Mouse (Mus musculus) ovary, adult 18-20 months (tissue): ENCODE measurements around the gene Sec31a.

Source experiments
- DNase-seq: peaks from one replicate; pipeline ENCODE4 v3.0.0; 2022; ENCODE audit warnings: low spot score, mixed read lengths

The Sec31a gene

DNA sequence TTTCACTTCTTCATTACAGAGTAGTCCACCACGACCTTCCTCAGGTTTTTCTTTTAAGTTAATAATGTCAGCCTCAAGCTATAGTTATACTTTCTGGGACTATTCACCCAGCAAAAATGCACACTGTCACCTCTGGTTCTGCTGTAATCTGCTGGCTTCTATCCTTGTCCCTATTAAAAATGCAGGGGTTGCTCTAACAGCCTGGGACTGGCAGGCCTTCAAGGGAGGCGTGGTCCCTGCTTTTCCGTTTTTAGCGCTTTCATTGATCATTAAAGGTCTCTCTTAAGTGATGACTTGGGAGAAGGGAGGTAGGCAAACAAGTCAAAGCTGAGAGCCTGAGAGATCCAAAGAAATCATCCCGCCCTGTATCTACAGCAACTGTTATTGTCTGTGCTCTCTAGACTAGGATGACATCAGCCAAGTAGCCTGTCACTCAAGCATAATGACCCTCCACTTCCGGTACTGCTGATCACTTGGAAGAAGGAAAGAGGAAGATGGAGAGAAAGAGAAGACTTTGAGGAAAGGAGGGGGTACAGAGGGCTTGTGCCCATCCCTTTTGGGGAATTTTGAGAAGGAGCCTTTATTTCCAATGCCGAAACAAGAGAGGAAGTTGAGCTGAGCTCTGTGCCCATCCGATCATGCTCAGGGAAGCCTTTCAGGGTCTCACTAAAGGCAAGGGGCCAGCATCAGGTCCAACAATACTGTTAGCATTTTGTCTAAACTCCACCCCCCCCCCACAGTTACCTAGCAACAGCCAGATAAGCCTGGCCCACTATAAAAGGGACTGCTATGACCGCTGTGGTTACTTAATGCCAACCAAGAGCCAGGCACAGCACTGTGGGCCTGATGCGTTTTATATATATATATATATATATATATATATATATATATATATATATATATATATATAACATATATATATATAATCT, 66.5 kb downstream of the Sec31a start:
- DNase-seq, result no peak

DNA sequence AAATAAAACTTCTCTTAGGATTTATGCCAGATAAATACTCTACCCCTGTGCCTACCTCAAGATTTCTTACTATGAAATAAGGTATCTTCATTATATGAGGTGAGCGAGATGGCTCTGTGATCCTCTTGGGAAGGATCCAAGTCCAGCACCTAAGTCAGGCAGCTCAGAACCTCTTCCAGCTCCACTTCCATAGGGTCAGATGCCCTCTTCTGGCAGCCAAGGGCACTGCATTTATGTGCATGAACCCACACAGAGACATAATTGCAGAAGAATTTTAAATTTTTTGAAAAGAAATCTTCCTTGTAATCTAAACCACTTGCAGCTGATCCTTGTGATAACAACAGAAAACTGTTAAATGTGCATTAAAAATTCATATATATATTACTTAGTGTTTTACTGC, 70.9 kb downstream of the Sec31a start:
- no peak for DNase-seq

DNA sequence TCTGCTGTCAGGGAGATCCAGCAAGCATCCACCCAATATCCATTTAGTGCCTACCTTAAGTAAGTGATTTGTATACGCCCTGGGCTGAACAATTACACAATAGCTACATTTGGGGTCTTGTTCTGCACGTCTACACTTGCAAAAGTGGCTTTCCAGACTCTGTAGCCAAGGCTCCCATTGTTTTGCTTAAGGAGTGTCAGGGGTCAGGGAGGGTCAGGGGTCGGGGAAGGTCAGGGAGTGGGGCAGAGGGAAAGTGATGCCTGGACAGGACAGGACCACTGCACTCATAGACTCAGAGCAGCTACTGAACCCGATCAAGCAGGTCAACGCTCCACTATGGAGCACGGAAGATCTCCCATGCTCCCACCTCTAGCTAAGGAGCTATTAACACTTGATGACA, 72.9 kb downstream of the Sec31a start:
- DNase-seq, result no peak

GRCm38 (mm10) chr5:100342422-100342821, 73.6 kb downstream of the Sec31a start:
- DNase-seq, result no peak

- DNase-seq, result no peak
Observed at GRCm38 (mm10) chr5:100341042-100341441, 75.0 kb downstream of the Sec31a start.

- DNase-seq, result no peak
Observed at GRCm38 (mm10) chr5:100337852-100338251, 78.2 kb downstream of the Sec31a start.

DNA sequence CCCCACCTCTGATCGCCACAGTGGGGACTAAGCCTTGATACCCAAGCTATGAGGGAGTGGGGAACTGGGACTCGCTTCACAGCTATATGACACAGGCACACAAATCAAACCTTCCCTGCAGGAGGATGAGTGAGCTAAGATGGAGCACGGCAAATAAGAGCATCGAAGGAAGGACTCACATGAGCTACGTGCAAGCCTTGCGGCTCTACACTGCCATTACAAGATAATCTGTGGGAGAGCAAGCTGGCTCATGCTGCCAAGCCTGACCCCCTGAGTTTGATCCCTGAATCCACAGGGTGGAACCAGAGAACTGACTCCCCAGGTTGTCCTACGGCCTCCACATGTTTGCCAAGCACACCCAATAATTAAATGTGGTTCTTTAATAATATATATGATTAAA, 79.2 kb downstream of the Sec31a start:
- no peak for DNase-seq

DNA sequence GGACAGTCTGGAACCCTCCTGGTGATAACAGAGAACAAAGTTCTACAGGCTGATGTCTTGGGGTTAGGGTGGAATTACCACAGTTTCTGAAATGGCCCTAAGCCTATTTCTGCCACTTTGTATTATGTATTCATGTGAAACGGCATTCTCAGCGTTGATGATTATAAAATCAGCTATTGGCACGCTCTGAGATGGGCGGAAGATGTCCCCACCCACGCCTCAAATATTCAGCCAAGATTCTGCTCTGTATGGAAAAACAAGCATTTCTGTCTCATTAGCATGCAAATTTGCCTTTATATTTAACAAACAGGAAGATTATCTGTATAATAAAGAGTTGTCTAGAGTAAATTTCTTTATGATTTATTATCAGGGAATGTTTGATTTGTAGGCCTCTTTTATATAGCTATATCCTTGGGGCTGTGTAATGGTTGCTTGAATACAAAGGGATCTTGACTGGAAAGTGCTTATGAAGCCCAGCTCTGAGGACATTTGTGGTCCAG, 80.4 kb downstream of the Sec31a start:
- DNase-seq, result no peak

DNA sequence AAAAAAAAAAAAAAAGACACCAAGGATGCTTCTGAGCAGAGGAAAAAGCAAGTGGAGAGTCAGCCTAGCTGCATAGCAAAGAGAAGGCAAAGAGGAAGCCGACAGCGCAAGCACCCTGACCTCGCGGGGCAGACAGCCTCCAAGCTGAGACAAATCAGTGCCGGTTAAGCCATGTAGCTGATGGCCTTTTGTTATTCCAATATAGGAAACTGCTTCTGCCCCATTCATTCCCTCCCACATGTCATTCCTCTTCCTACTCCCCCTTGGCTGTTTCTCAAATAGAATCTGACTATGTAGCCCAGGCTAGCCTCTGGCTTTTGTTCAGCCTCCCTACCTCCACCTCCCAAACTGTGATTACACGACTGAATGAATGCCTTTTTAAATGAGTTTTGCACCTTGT, 81.3 kb downstream of the Sec31a start:
- no peak for DNase-seq

GRCm38 (mm10) chr5:100333607-100334380, 82.2 kb downstream of the Sec31a start:
- no peak for DNase-seq

DNA sequence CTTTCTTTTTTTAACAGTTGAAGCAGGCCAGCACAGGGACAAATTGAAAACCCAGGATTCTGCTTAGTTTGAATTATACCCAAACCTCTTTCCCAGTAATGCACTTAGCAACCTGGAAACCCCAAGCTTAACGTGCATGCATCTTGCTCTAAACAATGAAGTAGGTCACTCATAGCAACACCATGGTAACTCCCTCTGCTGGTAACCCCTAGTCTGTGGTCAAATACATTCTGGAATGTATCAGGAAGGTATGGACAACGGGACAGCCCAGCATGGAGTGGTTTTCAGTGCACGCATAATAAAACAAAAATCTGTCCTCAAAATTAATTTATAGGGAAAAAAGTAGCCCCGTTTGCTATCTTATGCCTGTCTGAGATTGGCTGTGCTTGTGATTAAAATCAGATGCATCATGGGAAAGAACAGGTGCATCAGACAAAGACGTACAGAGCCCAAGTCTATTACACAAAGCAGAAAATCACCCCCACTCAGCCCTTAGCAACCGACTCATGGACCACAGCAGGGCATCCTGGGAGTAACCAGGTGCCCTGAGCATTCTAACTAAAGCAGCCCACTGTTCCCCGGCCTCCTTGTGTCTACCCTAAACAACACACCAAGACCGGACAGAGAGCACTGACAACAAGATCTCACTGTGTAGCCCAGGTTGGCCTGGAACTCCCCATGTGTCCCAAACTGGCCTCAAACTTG, 83.6 kb downstream of the Sec31a start:
- no peak for DNase-seq

DNA sequence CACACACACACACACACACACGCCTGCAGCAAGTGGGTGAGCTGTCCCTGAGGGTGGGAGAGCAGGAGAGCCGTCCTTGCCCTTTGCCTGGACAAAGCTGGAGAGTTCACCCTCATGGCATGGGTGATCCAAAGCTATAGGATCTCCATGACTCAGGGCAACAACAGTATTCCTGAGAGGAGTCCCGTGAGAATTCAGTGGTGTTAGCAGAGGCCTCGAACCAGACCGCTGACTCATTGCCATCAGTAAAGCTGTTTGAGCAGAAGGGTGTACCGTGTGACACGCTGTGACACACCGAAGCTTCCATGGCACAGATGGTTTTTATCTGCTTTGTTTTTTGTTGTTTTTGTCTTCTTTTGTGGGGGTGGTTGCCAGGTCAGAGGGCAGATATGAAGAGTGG, 84.4 kb downstream of the Sec31a start:
- no peak for DNase-seq

DNA sequence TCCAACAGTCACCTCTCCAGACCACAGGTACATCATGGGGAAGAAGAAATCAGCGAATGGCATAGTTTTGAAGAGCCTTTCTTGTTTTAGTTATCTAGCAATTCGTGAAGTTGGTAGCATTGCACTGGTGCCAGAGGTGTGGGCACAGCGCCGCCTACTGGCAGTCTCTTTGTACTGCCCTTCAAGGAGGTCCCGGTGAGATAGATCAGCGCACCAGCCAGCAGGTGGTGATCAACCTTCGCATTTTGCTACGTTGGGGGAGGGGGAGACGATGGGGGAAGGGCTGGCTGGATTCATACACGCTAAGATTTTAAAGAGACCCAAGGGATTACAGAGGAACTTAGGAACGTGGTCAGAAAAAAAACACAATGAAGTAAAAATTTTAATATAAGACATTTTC, 94.0 kb downstream of the Sec31a start:
- peak; percentile 20 for DNase-seq

DNA sequence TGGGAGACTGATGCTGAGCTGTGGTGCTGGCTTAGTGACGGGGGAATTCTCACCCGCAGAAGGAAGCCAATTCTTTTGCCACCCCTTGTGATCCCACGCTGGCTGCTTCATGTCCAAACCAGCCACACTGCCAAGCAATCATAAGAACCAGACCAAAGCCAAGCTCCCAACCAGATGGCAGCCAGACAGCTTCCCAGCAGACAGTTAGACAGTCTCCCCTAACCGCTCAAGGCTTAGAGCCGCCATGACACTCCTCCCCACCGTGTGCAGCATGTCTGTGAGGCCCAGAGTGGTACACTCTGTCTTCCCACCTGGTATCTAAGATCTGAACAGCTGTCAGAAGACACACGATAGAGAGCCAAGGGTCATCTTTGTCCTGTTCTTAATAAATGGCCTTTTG, 98.2 kb downstream of the Sec31a start:
- no peak for DNase-seq

- DNase-seq, result no peak
Observed at GRCm38 (mm10) chr5:100317010-100317409, 99.0 kb downstream of the Sec31a start.

GRCm38 (mm10) chr5:100315646-100316045, 100.4 kb downstream of the Sec31a start:
- no peak for DNase-seq

- no peak for DNase-seq
Observed at GRCm38 (mm10) chr5:100312391-100312790, 103.6 kb downstream of the Sec31a start.
